Comparison of ENCODE assay signal across 18 mouse cellular contexts in the genomic region with DNA sequence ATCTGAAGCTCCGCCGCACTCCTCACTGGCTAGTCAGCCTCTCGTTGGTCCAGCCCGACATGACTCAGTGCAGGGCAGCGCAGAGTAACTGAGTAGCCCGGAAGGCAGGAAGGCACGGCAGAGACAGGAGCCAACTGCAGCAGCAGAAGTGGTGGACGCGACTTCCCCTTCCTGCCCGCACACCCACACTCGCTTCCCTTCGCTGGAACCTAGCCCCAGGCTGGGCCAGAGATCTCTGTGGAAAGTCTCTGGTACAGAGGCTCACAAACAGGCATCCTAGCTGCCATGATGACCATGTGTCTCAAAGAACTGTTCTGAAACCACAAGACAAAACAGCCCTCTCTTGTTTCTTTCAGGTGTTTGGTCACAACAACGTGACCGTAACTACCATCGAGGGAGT. TPM values are rescaled to one million over a fixed set of nuclear protein-coding genes. Genes with fewer than 3 reads are reported as not detected.
DNase-seq lines count a peak whose midpoint lies in the region; ATAC-seq and TF ChIP-seq lines count a peak whose summit lies in the region.
"Had no signal": no experiment of that assay in that cellular context is flagged by ENCODE, and none has a peak within 500 bp of the region (broad histone marks: within the 10 kb centered on the region; RNA-seq: fewer than 3 reads in every experiment).

No protein-coding gene starts in this region.

- no peak overlapping the region for H3K9ac ChIP-seq in kidney, embryonic 16.5 days (replicated peaks; ENCODE audit: low read length)
- H3K9ac ChIP-seq in hindbrain, postnatal 0 days (replicated peaks; ENCODE audit: low read length) = no peak overlapping the region
- H3K9ac ChIP-seq: hindbrain, embryonic 12.5 days; limb, embryonic 12.5 days; neural tube, embryonic 12.5 days had no signal

- no peaks in the 10 kb centered on the region for H3K9me3 ChIP-seq in kidney, embryonic 16.5 days (ENCODE audit: low read length)
- H3K9me3 ChIP-seq in hindbrain, postnatal 0 days (ENCODE audit: low read length) = no peaks in the 10 kb centered on the region
- H3K9me3 ChIP-seq: hindbrain, embryonic 12.5 days; limb, embryonic 12.5 days; neural tube, embryonic 12.5 days had no signal

- H3K4me1 ChIP-seq in kidney, embryonic 16.5 days (ENCODE audit: insufficient read depth, low read length) = no peaks in the 10 kb centered on the region
- H3K4me1 ChIP-seq in kidney, adult 2 months (ENCODE audit: control insufficient read depth, insufficient read depth, low read length) = no peaks in the 10 kb centered on the region
- H3K4me1 ChIP-seq in thymus, adult 2 months (replicated peaks; ENCODE audit: control insufficient read depth, insufficient read depth, low read length) = peaks cover 20% of the 10 kb centered on the region
- no peaks in the 10 kb centered on the region for H3K4me1 ChIP-seq in hindbrain, postnatal 0 days (ENCODE audit: insufficient read depth, low read length)
- H3K4me1 ChIP-seq: neural tube, embryonic 12.5 days had no signal

- H3K27ac ChIP-seq in kidney, embryonic 16.5 days (ENCODE audit: low read length) = no peak overlapping the region
- H3K27ac ChIP-seq in kidney, adult 2 months (ENCODE audit: insufficient read depth, low read depth, low read length) = no peak overlapping the region
- H3K27ac ChIP-seq in thymus, adult 2 months (ENCODE audit: control insufficient read depth, insufficient read depth, low read length) = peak overlapping the region; percentile 86; the same call in 1 of the 2 replicates
- H3K27ac ChIP-seq in hindbrain, postnatal 0 days = no peak overlapping the region
- H3K27ac ChIP-seq: hindbrain, embryonic 12.5 days; limb, embryonic 12.5 days; neural tube, embryonic 12.5 days; stomach, postnatal 0 days had no signal

- TF ChIP-seq POLR2A in kidney, adult 2 months (IDR thresholded peaks at IDR 0.05; ENCODE audit: low read depth, low read length) = no peak
- TF ChIP-seq POLR2A in thymus, adult 2 months (IDR thresholded peaks at IDR 0.05; ENCODE audit: control insufficient read depth, extremely low read depth, insufficient read depth, low read length, poor library complexity) = no peak

- intact Hi-C loops in gastrocnemius, postnatal 14 days (cut with DNase I; ENCODE audit: low total_unique reads) = loop anchor here (10.0 kb wide), 1 partner anchor 146 kb away; no protein-coding TSS in a partner anchor

- no peak for TF ChIP-seq CTCF in kidney, adult 2 months (conservative IDR thresholded peaks at IDR 0.05; ENCODE audit: insufficient read depth, insufficient read length, low read depth, low read length)
- no peak for TF ChIP-seq CTCF in thymus, adult 2 months (IDR thresholded peaks at IDR 0.05; ENCODE audit: borderline replicate concordance, control insufficient read depth, extremely low read depth, insufficient read depth, low read length, poor library complexity)
- TF ChIP-seq CTCF in hindbrain, postnatal 0 days (IDR thresholded peaks at IDR 0.05; ENCODE audit: low read depth) = no peak

- H3K4me2 ChIP-seq in kidney, embryonic 16.5 days (replicated peaks; ENCODE audit: low read depth, low read length) = 0 out of 2 replicates have a peak overlapping the region, but pooled peaks have one; percentile 7
- H3K4me2 ChIP-seq in hindbrain, postnatal 0 days (ENCODE audit: low read depth, low read length) = no peak overlapping the region
- H3K4me2 ChIP-seq: hindbrain, embryonic 12.5 days; limb, embryonic 12.5 days; midbrain, embryonic 11.5 days; neural tube, embryonic 12.5 days had no signal

- no peak for ATAC-seq in kidney, embryonic 16.5 days (ENCODE audit: low FRiP score, low TSS enrichment)
- no peak for ATAC-seq in hindbrain, postnatal 0 days

- 65% methylated on average over 15 of the region's 15 CpGs for WGBS in kidney, embryonic 16.5 days
- WGBS in kidney, adult 2 months = 50% methylated on average over 15 of the region's 15 CpGs
- WGBS in thymus, adult 2 months = 28% methylated on average over 15 of the region's 15 CpGs
- 87% methylated on average over 15 of the region's 15 CpGs for WGBS in hindbrain, postnatal 0 days

- no peak for DNase-seq in kidney, adult 2 months
- peak; percentile 60 for DNase-seq in CD4-positive, CD25-positive, alpha-beta regulatory T cell, adult 2 months (ENCODE audit: low read depth, low spot score)
- DNase-seq in T-cell, adult 2 months (ENCODE audit: low spot score) = peak; percentile 54
- DNase-seq in thymus, adult 2 months = peak; percentile 36
- DNase-seq in cerebellum, postnatal 10 days = no peak
- no peak for DNase-seq in hindbrain, postnatal 0 days (ENCODE audit: low spot score)
- DNase-seq in gastrocnemius, postnatal 14 days = no peak
- DNase-seq: cerebellum, adult 18-20 months; embryo, embryonic 11 days; kidney, postnatal 25 days; lung, adult 18-20 months; spleen, adult 18-20 months had no signal

- H3K36me3 ChIP-seq in kidney, embryonic 16.5 days (ENCODE audit: insufficient read depth, low read length) = no peaks in the 10 kb centered on the region
- no peaks in the 10 kb centered on the region for H3K36me3 ChIP-seq in kidney, adult 2 months (ENCODE audit: control insufficient read depth, insufficient read depth, low read length)
- no peaks in the 10 kb centered on the region for H3K36me3 ChIP-seq in thymus, adult 2 months (ENCODE audit: control insufficient read depth, insufficient read depth, low read length)
- H3K36me3 ChIP-seq in hindbrain, postnatal 0 days (ENCODE audit: insufficient read depth, low read length) = no peaks in the 10 kb centered on the region
- H3K36me3 ChIP-seq: hindbrain, embryonic 12.5 days; limb, embryonic 12.5 days; neural tube, embryonic 12.5 days had no signal

- H3K27me3 ChIP-seq in kidney, embryonic 16.5 days (ENCODE audit: insufficient read depth, low read length) = no peaks in the 10 kb centered on the region
- no peaks in the 10 kb centered on the region for H3K27me3 ChIP-seq in kidney, adult 2 months (replicated peaks; ENCODE audit: control insufficient read depth, insufficient read depth, low read length)
- H3K27me3 ChIP-seq in thymus, adult 2 months (ENCODE audit: control insufficient read depth, insufficient read depth, low read length) = no peaks in the 10 kb centered on the region
- no peaks in the 10 kb centered on the region for H3K27me3 ChIP-seq in hindbrain, postnatal 0 days (ENCODE audit: insufficient read depth, low read length)
- H3K27me3 ChIP-seq: hindbrain, embryonic 12.5 days; limb, embryonic 12.5 days; neural tube, embryonic 12.5 days had no signal

- H3K4me3 ChIP-seq in kidney, embryonic 16.5 days (ENCODE audit: low read length) = no peak overlapping the region
- no peak overlapping the region for H3K4me3 ChIP-seq in kidney, adult 2 months (ENCODE audit: insufficient read depth, low read depth, low read length)
- H3K4me3 ChIP-seq in thymus, adult 2 months (ENCODE audit: control insufficient read depth, insufficient read depth, low read length) = peak overlapping the region; percentile 12
- no peak overlapping the region for H3K4me3 ChIP-seq in hindbrain, postnatal 0 days (ENCODE audit: low read length)
- H3K4me3 ChIP-seq: hindbrain, embryonic 12.5 days; limb, embryonic 12.5 days; neural tube, embryonic 12.5 days had no signal

RNA-seq across cellular contexts. Expression of a gene that starts 41.4 kb away (rescaled TPM):
- 5.7 and 6.6 TPM in 2 replicates for polyA plus RNA-seq in kidney, embryonic 16.5 days (2015; fragmentation: Nextera tagmentation; extraction: Ambion mirVana)
- polyA plus RNA-seq in kidney, adult 2 months (2012; rRNA removed) = 9.8 and 12.8 TPM in 2 replicates
- 19.5 and 48.9 TPM in 2 replicates for polyA plus RNA-seq in thymus, adult 2 months (2012; rRNA removed)
- 13.2 and 17.9 TPM in 2 replicates for total RNA-seq in hindbrain, postnatal 0 days (2014; rRNA removed)
- 10.0 and 11.2 TPM in 2 replicates for polyA plus RNA-seq in hindbrain, postnatal 0 days (2015; fragmentation: Nextera tagmentation; extraction: Ambion mirVana)
- 100 to 1,000 TPM; 201 to 287 TPM for total RNA-seq in gastrocnemius, postnatal 14 days (2021)

Comparison
In these comparisons a context has a peak if more than half of its experiments do, and no peak if none do; other contexts are left out.
1. DNase-seq: peak in CD4-positive, CD25-positive, alpha-beta regulatory T cell, adult 2 months (single experiment), T-cell, adult 2 months (single experiment) and thymus, adult 2 months (single experiment); none in kidney, adult 2 months (single experiment), cerebellum, postnatal 10 days (0 of 2), hindbrain, postnatal 0 days (single experiment) and gastrocnemius, postnatal 14 days (single experiment).